Mouse (Mus musculus) neural tube, embryonic 15.5 days (tissue): ENCODE measurements around the gene Cdh26. TPM values are rescaled to one million over a fixed set of nuclear protein-coding genes. Genes with fewer than 3 reads are reported as not detected.

ENCODE experiments used
- ATAC-seq: fragments of 200-750 bp; cut with Nextera tagmentation; 2 replicates; pipeline ENCODE4 v1.8.0; 2017; ENCODE audit warnings: mild to moderate bottlenecking, moderate TSS enrichment, moderate library complexity; ENCODE audit not compliant: low FRiP score
- H3K27ac ChIP-seq: fragments of 300-500 bp; sonication (generic); replicated peaks from 2 replicates; pipeline ENCODE4 v1.5.1; 2015; ENCODE audit warnings: mild to moderate bottlenecking, inconsistent platforms
- H3K27me3 ChIP-seq: fragments of 300-500 bp; sonication (generic); replicated peaks from 2 replicates; pipeline ENCODE4 v1.6.1; 2015; ENCODE audit warnings: inconsistent platforms
- H3K36me3 ChIP-seq: fragments of 300-500 bp; sonication (generic); 2 replicates; pipeline ENCODE4 v1.6.1; 2015; ENCODE audit warnings: inconsistent platforms
- H3K4me1 ChIP-seq: fragments of 300-500 bp; sonication (generic); 2 replicates; pipeline ENCODE4 v1.6.1; 2015; ENCODE audit warnings: inconsistent platforms
- H3K4me2 ChIP-seq: fragments of 300-500 bp; sonication (generic); 2 replicates; pipeline ENCODE4 v1.6.1; 2015; ENCODE audit warnings: inconsistent platforms, mild to moderate bottlenecking, moderate library complexity
- H3K4me3 ChIP-seq: fragments of 300-500 bp; sonication (generic); replicated peaks from 2 replicates; pipeline ENCODE4 v1.5.1; 2015; ENCODE audit warnings: mild to moderate bottlenecking, inconsistent platforms
- H3K9ac ChIP-seq: fragments of 300-500 bp; sonication (generic); replicated peaks from 2 replicates; pipeline ENCODE4 v1.6.1; 2015; ENCODE audit warnings: mild to moderate bottlenecking, inconsistent platforms
- H3K9me3 ChIP-seq: fragments of 300-500 bp; sonication (generic); replicated peaks from 2 replicates; pipeline ENCODE4 v1.6.1; 2016; ENCODE audit warnings: inconsistent platforms
- WGBS: fragments of 180-500 bp; shearing (Covaris S2); methylation state at CpG from one replicate; pipeline ENCODE4 v1.1.7; 2015; ENCODE audit warnings: mixed read lengths; 5-methylcytosine and 5-hydroxymethylcytosine counted together
- polyA plus RNA-seq: library from polyadenylated mRNA; unstranded; fragments of >200 nt; fragmentation: Nextera tagmentation; extraction: Ambion mirVana; gene quantifications from 2 replicates; pipeline ENCODE4 v1.2.1, GENCODE M21; 2015

The Cdh26 gene
- polyA plus RNA-seq, 1 experiment from 2014 or later = 0.15 TPM

- Histone ChIP-seq H3K4me3 (no peak overlapping the region), H3K4me1 (peaks cover 31% of the 10 kb centered on the region), H3K27ac (no peak overlapping the region), H3K4me2 (no peak overlapping the region), H3K36me3 (peaks cover 8% of the 10 kb centered on the region), H3K9ac (no peak overlapping the region), H3K9me3 (no peaks in the 10 kb centered on the region), H3K27me3 (0 out of 2 replicates have a peak, but pooled peaks cover 4% of the 10 kb centered on the region)
- no peak for ATAC-seq
- 62% methylated on average over 4 of the region's 4 CpGs for WGBS
Measured at GRCm38 (mm10) chr2:178416970-178417369, 13.4 kb upstream of the Cdh26 start.

GRCm38 (mm10) chr2:178420576-178420975, 9.8 kb upstream of the Cdh26 start:
- Histone ChIP-seq H3K4me3 (no peak overlapping the region), H3K27ac (no peak overlapping the region), H3K9me3 (no peaks in the 10 kb centered on the region), H3K4me2 (no peak overlapping the region), H3K4me1 (peaks cover 6% of the 10 kb centered on the region), H3K9ac (no peak overlapping the region), H3K36me3 (peaks cover 8% of the 10 kb centered on the region), H3K27me3 (no peaks in the 10 kb centered on the region)
- WGBS = 89% methylated on average over 9 of the region's 9 CpGs
- ATAC-seq = no peak

GRCm38 (mm10) chr2:178421603-178422002, 8.7 kb upstream of the Cdh26 start:
- no peak overlapping the region for H3K9ac ChIP-seq
- no peak overlapping the region for H3K27ac ChIP-seq
- 0 out of 2 replicates have a peak, but pooled peaks cover 3% of the 10 kb centered on the region for H3K4me1 ChIP-seq
- WGBS = 47% methylated on average over 6 of the region's 6 CpGs
- H3K27me3 ChIP-seq = no peaks in the 10 kb centered on the region
- peaks cover 8% of the 10 kb centered on the region for H3K36me3 ChIP-seq
- no peak for ATAC-seq
- H3K9me3 ChIP-seq = no peaks in the 10 kb centered on the region
- H3K4me3 ChIP-seq = no peak overlapping the region
- H3K4me2 ChIP-seq = no peak overlapping the region

GRCm38 (mm10) chr2:178422186-178422585, 8.1 kb upstream of the Cdh26 start:
- 36% methylated on average over 3 of the region's 3 CpGs for WGBS
- 0 out of 2 replicates have a peak, but pooled peaks cover 3% of the 10 kb centered on the region for H3K4me1 ChIP-seq
- no peak overlapping the region for H3K4me2 ChIP-seq
- no peak for ATAC-seq
- no peaks in the 10 kb centered on the region for H3K9me3 ChIP-seq
- H3K27ac ChIP-seq = no peak overlapping the region
- peaks cover 8% of the 10 kb centered on the region for H3K36me3 ChIP-seq
- no peaks in the 10 kb centered on the region for H3K27me3 ChIP-seq
- no peak overlapping the region for H3K9ac ChIP-seq
- H3K4me3 ChIP-seq = no peak overlapping the region

- ATAC-seq = no peak
- Histone ChIP-seq H3K4me3 (no peak overlapping the region), H3K36me3 (peaks cover 4% of the 10 kb centered on the region; the same call in 1 of the 2 replicates), H3K9me3 (no peaks in the 10 kb centered on the region), H3K4me1 (0 out of 2 replicates have a peak, but pooled peaks cover 3% of the 10 kb centered on the region), H3K4me2 (no peak overlapping the region), H3K9ac (no peak overlapping the region), H3K27me3 (no peaks in the 10 kb centered on the region), H3K27ac (no peak overlapping the region)
- 77% methylated on average over 5 of the region's 5 CpGs for WGBS
Measured at GRCm38 (mm10) chr2:178423223-178423622, 7.1 kb upstream of the Cdh26 start.

- H3K27me3 ChIP-seq = no peaks in the 10 kb centered on the region
- no peak overlapping the region for H3K4me2 ChIP-seq
- H3K9me3 ChIP-seq = no peaks in the 10 kb centered on the region
- 41% methylated on average over 4 of the region's 4 CpGs for WGBS
- peaks cover 7% of the 10 kb centered on the region; the same call in 1 of the 2 replicates for H3K4me1 ChIP-seq
- H3K36me3 ChIP-seq = no peaks in the 10 kb centered on the region
- H3K27ac ChIP-seq = no peak overlapping the region
- peak; percentile 9; the same call in 1 of the 2 replicates for ATAC-seq
- H3K4me3 ChIP-seq = no peak overlapping the region
- no peak overlapping the region for H3K9ac ChIP-seq
Measured at GRCm38 (mm10) chr2:178426229-178426628, 4.1 kb upstream of the Cdh26 start.

- Histone ChIP-seq H3K4me3 (no peak overlapping the region), H3K27ac (no peak overlapping the region), H3K4me2 (no peak overlapping the region), H3K4me1 (peaks cover 5% of the 10 kb centered on the region; the same call in 1 of the 2 replicates), H3K36me3 (no peaks in the 10 kb centered on the region), H3K27me3 (no peaks in the 10 kb centered on the region), H3K9ac (no peak overlapping the region), H3K9me3 (no peaks in the 10 kb centered on the region)
- WGBS = 81% methylated on average over 5 of the region's 5 CpGs
- ATAC-seq = no peak
Measured at GRCm38 (mm10) chr2:178427181-178427580, 3.1 kb upstream of the Cdh26 start.

GRCm38 (mm10) chr2:178428183-178428582, 2.1 kb upstream of the Cdh26 start:
- Histone ChIP-seq H3K9ac (no peak overlapping the region), H3K4me2 (no peak overlapping the region), H3K36me3 (no peaks in the 10 kb centered on the region), H3K4me3 (no peak overlapping the region), H3K27me3 (no peaks in the 10 kb centered on the region), H3K9me3 (no peaks in the 10 kb centered on the region), H3K27ac (no peak overlapping the region), H3K4me1 (peaks cover 4% of the 10 kb centered on the region; the same call in 1 of the 2 replicates)
- no peak for ATAC-seq
- 88% methylated on average over 9 of the region's 9 CpGs for WGBS

GRCm38 (mm10) chr2:178428676-178429075, 1.7 kb upstream of the Cdh26 start:
- H3K4me1 ChIP-seq = peaks cover 4% of the 10 kb centered on the region; the same call in 1 of the 2 replicates
- H3K27me3 ChIP-seq = no peaks in the 10 kb centered on the region
- H3K4me2 ChIP-seq = no peak overlapping the region
- ATAC-seq = no peak
- 88% methylated on average over 4 of the region's 4 CpGs for WGBS
- no peaks in the 10 kb centered on the region for H3K9me3 ChIP-seq
- H3K27ac ChIP-seq = no peak overlapping the region
- no peak overlapping the region for H3K4me3 ChIP-seq
- H3K36me3 ChIP-seq = no peaks in the 10 kb centered on the region
- H3K9ac ChIP-seq = no peak overlapping the region

- WGBS = 68% methylated on average over 6 of the region's 6 CpGs
- ATAC-seq = no peak
Measured at GRCm38 (mm10) chr2:178429426-178429825, 905 bp upstream of the Cdh26 start.

GRCm38 (mm10) chr2:178433495-178433894, 3.2 kb downstream of the Cdh26 start:
- H3K4me2 ChIP-seq = no peak overlapping the region
- H3K27ac ChIP-seq = no peak overlapping the region
- H3K9me3 ChIP-seq = no peaks in the 10 kb centered on the region
- H3K4me3 ChIP-seq = no peak overlapping the region
- no peaks in the 10 kb centered on the region for H3K27me3 ChIP-seq
- 80% methylated on average over 2 of the region's 2 CpGs for WGBS
- no peak overlapping the region for H3K9ac ChIP-seq
- no peak for ATAC-seq
- H3K36me3 ChIP-seq = no peaks in the 10 kb centered on the region
- peaks cover 4% of the 10 kb centered on the region; the same call in 1 of the 2 replicates for H3K4me1 ChIP-seq

More at GRCm38 (mm10) chr2:178429426-178429825, 905 bp upstream of the Cdh26 start:
- no peak overlapping the region for H3K27ac ChIP-seq
- no peaks in the 10 kb centered on the region for H3K36me3 ChIP-seq
- H3K4me2 ChIP-seq = no peak overlapping the region
- peaks cover 4% of the 10 kb centered on the region; the same call in 1 of the 2 replicates for H3K4me1 ChIP-seq
- no peak overlapping the region for H3K4me3 ChIP-seq
- H3K27me3 ChIP-seq = no peaks in the 10 kb centered on the region
- no peak overlapping the region for H3K9ac ChIP-seq
- no peaks in the 10 kb centered on the region for H3K9me3 ChIP-seq

- H3K27ac ChIP-seq = no peak overlapping the region
- H3K4me3 ChIP-seq = no peak overlapping the region
- peaks cover 4% of the 10 kb centered on the region; the same call in 1 of the 2 replicates for H3K4me1 ChIP-seq
- H3K27me3 ChIP-seq = no peaks in the 10 kb centered on the region
- H3K9ac ChIP-seq = no peak overlapping the region
- H3K4me2 ChIP-seq = no peak overlapping the region
- no peaks in the 10 kb centered on the region for H3K36me3 ChIP-seq
- 96% methylated on average over 2 of the region's 2 CpGs for WGBS
- no peaks in the 10 kb centered on the region for H3K9me3 ChIP-seq
- no peak for ATAC-seq
Measured at GRCm38 (mm10) chr2:178433903-178434302, 3.6 kb downstream of the Cdh26 start.
